Mouse (Mus musculus): ENCODE measurements around the gene Peg12. TPM values are rescaled to one million over a fixed set of nuclear protein-coding genes. Genes with fewer than 3 reads are reported as not detected.

The Peg12 gene
- polyA plus RNA-seq, 1 experiment, result 8.0 TPM

DNA sequence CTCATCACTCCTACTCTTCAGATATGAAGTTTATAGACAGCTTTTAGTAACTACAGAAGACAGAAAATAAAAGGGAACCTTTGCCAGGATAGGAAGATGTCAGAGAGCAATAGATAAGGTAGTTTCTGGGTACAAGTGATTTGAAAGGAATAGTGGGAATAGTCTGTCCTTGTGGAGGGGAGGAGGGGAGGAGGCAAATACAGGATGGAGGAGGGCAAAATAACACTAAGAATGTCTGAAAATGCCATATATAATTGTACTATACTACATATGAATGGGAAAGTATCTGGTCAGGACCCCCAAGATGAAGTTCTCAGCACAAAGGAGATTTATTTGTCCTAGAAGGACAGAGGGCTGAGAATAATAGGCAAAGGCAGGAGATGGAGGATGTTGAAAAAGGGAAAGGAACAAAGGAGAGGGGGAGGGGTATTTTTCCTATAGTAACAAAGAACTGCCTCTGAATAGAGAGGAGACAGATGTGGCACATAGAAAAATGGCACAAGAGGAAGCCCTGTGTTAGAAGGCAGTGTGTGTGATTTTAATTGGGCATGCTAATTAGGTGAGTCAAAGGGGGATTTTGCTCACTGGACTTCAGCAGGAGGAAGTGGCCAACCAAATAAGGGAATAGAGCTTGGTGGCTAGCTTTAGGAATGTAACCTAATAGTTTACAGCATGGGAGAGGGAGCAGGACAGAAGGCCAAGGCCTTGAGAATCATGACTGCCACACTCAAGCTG lies 18.7 kb downstream of the Peg12 start:
- TF ChIP-seq CEBPB (IDR thresholded peaks at IDR 0.05; ENCODE audit: low read depth) (no peak), MAX (IDR thresholded peaks at IDR 0.05) (no peak), MYOG (IDR thresholded peaks at IDR 0.05; ENCODE audit: control insufficient read depth, extremely low read depth, insufficient read length) (no peak), FOSL1 (IDR thresholded peaks at IDR 0.05; ENCODE audit: insufficient read depth, low read length, poor library complexity, severe bottlenecking) (no peak), USF1 (IDR thresholded peaks at IDR 0.05; ENCODE audit: low read depth) (no peak), CTCF (IDR thresholded peaks at IDR 0.05; ENCODE audit: control insufficient read depth, insufficient read depth, insufficient read length) (no peak), MYOD1 (IDR thresholded peaks at IDR 0.05; ENCODE audit: control insufficient read depth, insufficient read length, low read depth) (no peak)
- no peaks in the 10 kb centered on the region for H3K79me2 ChIP-seq (ENCODE audit: control insufficient read depth, insufficient read depth)
- no peaks in the 10 kb centered on the region for H3K79me3 ChIP-seq (ENCODE audit: low read depth)
- no peaks in the 10 kb centered on the region for H3K36me3 ChIP-seq (ENCODE audit: control insufficient read depth, insufficient read depth)
- no peaks in the 10 kb centered on the region for H3K27me3 ChIP-seq (ENCODE audit: control insufficient read depth, insufficient read depth, insufficient read length)
- H3K4me3 ChIP-seq (ENCODE audit: insufficient read depth, poor library complexity, severe bottlenecking), result no peak overlapping the region
- H3ac ChIP-seq (ENCODE audit: control insufficient read depth, insufficient read length, low read depth), result no peak overlapping the region

DNA sequence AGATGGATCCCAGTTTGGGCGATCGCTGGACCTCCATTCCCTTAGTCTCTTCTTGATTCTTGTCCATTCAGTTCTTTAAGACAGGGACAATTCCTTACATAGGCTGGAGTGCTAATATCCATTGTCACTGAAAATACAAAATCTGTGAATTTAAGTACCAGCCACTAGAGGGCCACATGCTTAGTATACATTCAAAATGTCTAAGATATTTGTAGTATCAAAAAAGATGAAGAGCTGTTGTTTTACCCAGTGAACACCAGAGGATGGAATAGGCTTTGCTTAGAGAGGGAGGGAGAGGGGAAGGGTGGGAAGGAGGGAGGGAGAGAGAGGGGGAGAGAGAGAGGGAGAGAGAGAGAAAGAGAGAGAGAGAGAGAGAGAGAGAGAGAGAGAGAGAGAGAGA lies 27.9 kb downstream of the Peg12 start:
- H3K79me3 ChIP-seq (ENCODE audit: low read depth), result no peaks in the 10 kb centered on the region
- H3K27me3 ChIP-seq (ENCODE audit: control insufficient read depth, insufficient read depth, insufficient read length), result no peaks in the 10 kb centered on the region
- no peaks in the 10 kb centered on the region for H3K79me2 ChIP-seq (ENCODE audit: control insufficient read depth, insufficient read depth)
- no peaks in the 10 kb centered on the region for H3K36me3 ChIP-seq (ENCODE audit: control insufficient read depth, insufficient read depth)
- no peak overlapping the region for H3K4me3 ChIP-seq (ENCODE audit: insufficient read depth, poor library complexity, severe bottlenecking)
- H3ac ChIP-seq (ENCODE audit: control insufficient read depth, insufficient read length, low read depth), result no peak overlapping the region
- TF ChIP-seq CTCF (IDR thresholded peaks at IDR 0.05; ENCODE audit: control insufficient read depth, insufficient read depth, insufficient read length) (no peak), USF1 (IDR thresholded peaks at IDR 0.05; ENCODE audit: low read depth) (no peak), CEBPB (IDR thresholded peaks at IDR 0.05; ENCODE audit: low read depth) (no peak), MYOG (IDR thresholded peaks at IDR 0.05; ENCODE audit: control insufficient read depth, extremely low read depth, insufficient read length) (no peak), FOSL1 (IDR thresholded peaks at IDR 0.05; ENCODE audit: insufficient read depth, low read length, poor library complexity, severe bottlenecking) (no peak), MAX (IDR thresholded peaks at IDR 0.05) (no peak), MYOD1 (IDR thresholded peaks at IDR 0.05; ENCODE audit: control insufficient read depth, insufficient read length, low read depth) (no peak)

DNA sequence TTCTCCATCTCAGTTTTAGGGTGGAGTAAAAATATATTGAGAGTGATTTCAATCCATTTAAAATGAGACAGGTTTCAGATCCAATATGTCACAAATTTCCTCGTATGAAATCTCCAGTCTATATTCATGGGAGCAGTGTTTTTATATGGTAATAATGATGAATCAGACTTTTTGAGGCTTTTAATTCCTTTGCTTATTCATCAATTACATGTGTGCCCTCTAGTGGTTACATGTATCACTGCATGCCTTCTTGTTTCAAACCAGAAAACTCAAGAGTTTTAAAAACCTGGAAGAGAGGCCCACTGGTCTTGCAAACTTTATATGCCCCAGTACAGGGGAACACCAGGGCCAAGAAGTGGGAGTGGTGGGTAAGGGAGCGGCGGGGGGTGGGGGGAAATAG lies 31.1 kb downstream of the Peg12 start:
- Histone ChIP-seq H3K79me3 (ENCODE audit: low read depth) (no peaks in the 10 kb centered on the region), H3K79me2 (ENCODE audit: control insufficient read depth, insufficient read depth) (no peaks in the 10 kb centered on the region), H3K36me3 (ENCODE audit: control insufficient read depth, insufficient read depth) (no peaks in the 10 kb centered on the region), H3K27me3 (ENCODE audit: control insufficient read depth, insufficient read depth, insufficient read length) (no peaks in the 10 kb centered on the region), H3K4me3 (ENCODE audit: insufficient read depth, poor library complexity, severe bottlenecking) (no peak overlapping the region), H3ac (ENCODE audit: control insufficient read depth, insufficient read length, low read depth) (no peak overlapping the region)
- no peak for TF ChIP-seq USF1 (IDR thresholded peaks at IDR 0.05; ENCODE audit: low read depth)
- TF ChIP-seq FOSL1 (IDR thresholded peaks at IDR 0.05; ENCODE audit: insufficient read depth, low read length, poor library complexity, severe bottlenecking), result no peak
- TF ChIP-seq CEBPB (IDR thresholded peaks at IDR 0.05; ENCODE audit: low read depth), result no peak
- TF ChIP-seq MYOD1 (IDR thresholded peaks at IDR 0.05; ENCODE audit: control insufficient read depth, insufficient read length, low read depth), result no peak
- TF ChIP-seq MAX (IDR thresholded peaks at IDR 0.05), result no peak
- no peak for TF ChIP-seq CTCF (IDR thresholded peaks at IDR 0.05; ENCODE audit: control insufficient read depth, insufficient read depth, insufficient read length)
- TF ChIP-seq MYOG (IDR thresholded peaks at IDR 0.05; ENCODE audit: control insufficient read depth, extremely low read depth, insufficient read length), result no peak

DNA sequence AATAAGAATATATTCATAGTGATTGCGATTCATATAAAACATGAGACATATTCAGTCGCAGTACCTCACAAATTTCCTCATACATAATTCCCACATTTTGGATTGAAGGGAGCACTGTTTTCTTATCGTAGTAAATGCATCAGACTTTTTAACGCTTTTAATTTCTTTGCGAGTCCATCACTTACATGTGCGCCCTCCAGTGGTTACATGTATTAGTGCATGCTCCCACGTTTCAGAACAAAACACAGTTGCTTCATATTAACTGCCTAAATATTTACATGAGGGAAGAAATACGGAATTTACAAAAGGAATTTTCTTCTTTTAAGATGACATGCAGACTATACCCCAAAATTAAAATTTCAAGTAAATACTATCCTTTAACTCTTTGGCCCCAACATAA lies 36.0 kb downstream of the Peg12 start:
- TF ChIP-seq MYOG (IDR thresholded peaks at IDR 0.05; ENCODE audit: control insufficient read depth, extremely low read depth, insufficient read length) (no peak), MAX (IDR thresholded peaks at IDR 0.05) (no peak), CTCF (IDR thresholded peaks at IDR 0.05; ENCODE audit: control insufficient read depth, insufficient read depth, insufficient read length) (no peak), CEBPB (IDR thresholded peaks at IDR 0.05; ENCODE audit: low read depth) (no peak), USF1 (IDR thresholded peaks at IDR 0.05; ENCODE audit: low read depth) (no peak)
- no peak overlapping the region for H3K4me3 ChIP-seq (ENCODE audit: insufficient read depth, poor library complexity, severe bottlenecking)
- no peaks in the 10 kb centered on the region for H3K79me3 ChIP-seq (ENCODE audit: low read depth)
- H3K27me3 ChIP-seq (ENCODE audit: control insufficient read depth, insufficient read depth, insufficient read length), result no peaks in the 10 kb centered on the region
- H3ac ChIP-seq (ENCODE audit: control insufficient read depth, insufficient read length, low read depth), result no peak overlapping the region
- no peaks in the 10 kb centered on the region for H3K36me3 ChIP-seq (ENCODE audit: control insufficient read depth, insufficient read depth)
- H3K79me2 ChIP-seq (ENCODE audit: control insufficient read depth, insufficient read depth), result no peaks in the 10 kb centered on the region

DNA sequence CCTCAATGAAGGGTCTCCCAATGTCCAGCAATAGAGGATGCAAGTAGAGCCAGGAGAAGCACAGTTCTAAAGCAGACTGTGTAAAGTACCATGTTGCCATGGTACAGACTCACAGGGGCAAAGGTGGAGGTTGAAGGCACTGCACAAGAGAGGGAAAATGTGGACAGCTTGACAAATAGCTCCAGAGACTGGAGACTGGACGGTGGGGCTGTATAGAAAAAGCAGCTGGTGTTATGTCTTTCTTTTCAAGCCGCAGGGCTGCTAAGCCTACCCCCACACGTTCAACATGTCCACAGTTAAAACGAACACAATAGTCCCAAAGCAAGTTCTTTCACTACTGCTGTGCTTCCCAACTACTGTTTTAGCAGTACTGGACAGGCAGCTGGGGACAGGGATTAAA lies 41.1 kb downstream of the Peg12 start:
- Histone ChIP-seq H3K4me3 (ENCODE audit: insufficient read depth, poor library complexity, severe bottlenecking) (no peak overlapping the region), H3K79me2 (ENCODE audit: control insufficient read depth, insufficient read depth) (peaks cover 16% of the 10 kb centered on the region), H3K79me3 (ENCODE audit: low read depth) (peaks cover 4% of the 10 kb centered on the region), H3K36me3 (ENCODE audit: control insufficient read depth, insufficient read depth) (no peaks in the 10 kb centered on the region), H3K27me3 (ENCODE audit: control insufficient read depth, insufficient read depth, insufficient read length) (peaks cover 3% of the 10 kb centered on the region), H3ac (ENCODE audit: control insufficient read depth, insufficient read length, low read depth) (no peak overlapping the region)
- TF ChIP-seq MYOD1 (IDR thresholded peaks at IDR 0.05; ENCODE audit: control insufficient read depth, insufficient read length, low read depth), result no peak

DNA sequence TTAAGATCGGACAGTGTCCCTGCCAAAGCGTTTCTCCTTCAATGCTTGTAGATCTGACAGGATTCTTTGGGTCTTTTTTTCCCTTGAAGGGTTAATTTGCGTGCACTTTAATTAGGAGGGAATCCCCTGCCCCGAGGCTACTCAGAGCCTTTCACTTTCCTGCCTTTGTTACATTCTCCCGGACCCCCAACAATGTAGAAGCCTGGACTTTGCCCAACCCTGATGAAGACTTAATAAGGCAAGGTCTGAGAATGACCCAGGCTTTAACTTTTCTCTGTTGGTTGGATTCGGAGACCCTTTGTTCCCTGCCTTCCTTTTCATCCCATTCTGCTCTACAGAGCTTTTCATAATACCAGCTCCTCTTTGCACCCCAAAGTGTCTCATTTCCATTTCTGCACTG lies 43.7 kb downstream of the Peg12 start:
- TF ChIP-seq FOSL1 (IDR thresholded peaks at IDR 0.05; ENCODE audit: insufficient read depth, low read length, poor library complexity, severe bottlenecking) (no peak), CEBPB (IDR thresholded peaks at IDR 0.05; ENCODE audit: low read depth) (no peak), CTCF (IDR thresholded peaks at IDR 0.05; ENCODE audit: control insufficient read depth, insufficient read depth, insufficient read length) (no peak), MYOD1 (IDR thresholded peaks at IDR 0.05; ENCODE audit: control insufficient read depth, insufficient read length, low read depth) (no peak), USF1 (IDR thresholded peaks at IDR 0.05; ENCODE audit: low read depth) (no peak), MAX (IDR thresholded peaks at IDR 0.05) (no peak), MYOG (IDR thresholded peaks at IDR 0.05; ENCODE audit: control insufficient read depth, extremely low read depth, insufficient read length) (no peak)
- H3K27me3 ChIP-seq (ENCODE audit: control insufficient read depth, insufficient read depth, insufficient read length), result peaks cover 3% of the 10 kb centered on the region
- no peak overlapping the region for H3K4me3 ChIP-seq (ENCODE audit: insufficient read depth, poor library complexity, severe bottlenecking)
- H3K79me2 ChIP-seq (ENCODE audit: control insufficient read depth, insufficient read depth), result peaks cover 18% of the 10 kb centered on the region
- H3K36me3 ChIP-seq (ENCODE audit: control insufficient read depth, insufficient read depth), result no peaks in the 10 kb centered on the region
- H3ac ChIP-seq (ENCODE audit: control insufficient read depth, insufficient read length, low read depth), result no peak overlapping the region
- peaks cover 6% of the 10 kb centered on the region for H3K79me3 ChIP-seq (ENCODE audit: low read depth)

All from C2C12 (cell line).